Mouse (Mus musculus) retina, adult 2 months (tissue): ENCODE measurements at regions not wholly inside any gene's neighbourhood (a gene's known extent, or its start where the extent isn't known, plus 50 kb on each side); places are given as distances from the start of the nearest gene placed in this dataset.

Experiments used
- DNase-seq: peaks from one replicate; pipeline ENCODE4 v3.0.0-alpha.2; 2012; ENCODE audit warnings: low read depth, low spot score

DNA sequence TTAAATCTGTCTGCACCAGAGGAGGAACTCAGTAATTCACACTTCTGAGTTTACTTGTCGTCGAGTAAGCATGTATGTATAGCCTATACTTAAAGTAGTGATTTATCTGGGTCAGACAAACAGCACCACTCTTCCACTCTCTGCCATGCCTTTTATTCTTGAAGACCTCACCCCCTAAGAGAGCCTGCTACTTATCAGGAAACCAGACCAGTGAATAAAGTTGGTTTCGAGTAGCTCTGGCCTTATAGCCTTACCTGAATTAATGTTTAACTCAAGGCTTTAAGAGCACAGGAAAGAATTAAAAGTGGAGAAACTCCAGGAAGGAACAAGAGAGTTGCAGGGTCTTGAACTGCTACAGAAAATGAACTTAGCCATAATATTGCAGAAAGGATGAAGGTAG lies 398.1 kb downstream of the Lmo4 start:
- DNase-seq = no peak

DNA sequence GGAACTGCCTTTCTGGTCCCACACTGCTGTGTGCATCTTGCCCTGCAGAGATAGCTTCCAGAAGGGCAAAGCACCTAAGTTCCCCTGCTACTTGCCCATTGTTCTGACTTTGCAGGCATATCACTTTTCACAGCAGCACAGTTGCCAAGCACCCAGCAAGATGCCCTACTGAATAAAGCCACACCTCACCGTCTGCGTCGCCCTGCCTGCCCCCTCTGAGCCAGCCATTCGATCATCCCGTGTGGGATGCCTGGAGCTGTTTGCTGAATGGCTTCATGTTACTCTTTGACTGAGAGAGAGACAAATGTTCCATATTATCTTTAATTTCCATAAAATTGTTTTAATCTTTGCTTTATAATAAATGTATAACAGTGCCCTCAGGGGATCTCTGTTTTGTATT lies 407.2 kb downstream of the Lmo4 start:
- DNase-seq = no peak

DNA sequence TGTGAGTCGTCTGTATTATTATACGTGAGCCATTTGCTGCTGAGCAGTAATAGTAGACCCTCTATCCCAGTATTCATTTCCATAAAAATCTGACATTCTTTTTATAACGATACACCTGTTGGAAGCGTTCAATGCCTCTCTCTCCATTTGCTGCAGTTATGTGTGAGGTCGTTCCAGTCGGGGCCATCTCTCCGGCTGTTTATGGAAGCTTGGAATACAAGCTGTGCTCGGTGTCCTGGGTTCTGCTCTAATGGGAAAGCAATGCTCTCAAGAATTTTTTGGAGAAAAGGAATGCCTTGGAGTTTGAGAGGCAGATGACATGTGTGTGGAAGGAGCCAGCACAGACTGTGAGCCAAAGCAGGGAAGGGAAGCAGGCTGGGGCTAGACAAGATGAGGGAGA lies 414.1 kb downstream of the Lmo4 start:
- DNase-seq = no peak

DNA sequence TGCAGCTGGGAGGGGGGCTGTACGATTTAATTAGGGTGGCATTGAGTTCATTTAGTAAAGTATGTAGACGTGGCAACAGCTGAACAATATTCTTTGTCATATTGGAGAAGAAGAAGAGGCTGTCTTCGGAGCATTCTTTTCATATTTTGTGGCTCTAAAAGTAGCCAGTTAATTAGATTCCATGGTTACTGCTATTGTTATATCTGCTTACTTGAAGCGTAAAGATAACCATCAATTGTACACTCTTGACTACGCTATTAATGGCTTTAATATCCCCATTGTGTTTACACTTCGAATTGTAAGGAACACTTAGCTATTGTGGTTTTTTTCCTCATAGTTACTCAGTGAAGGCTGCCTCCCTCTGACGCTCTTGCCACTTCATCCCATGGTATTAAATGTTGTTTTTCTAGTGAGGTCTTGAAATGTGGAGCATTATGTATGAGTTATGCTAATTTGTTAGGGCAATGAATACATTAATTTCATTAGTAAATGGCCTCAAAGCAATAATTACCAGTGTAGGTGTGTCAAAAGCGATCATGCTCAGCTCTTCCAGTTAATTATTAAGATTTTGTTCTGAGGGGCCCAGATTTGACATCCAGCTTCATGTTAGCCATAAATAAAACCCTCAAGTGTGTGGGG lies 415.0 kb downstream of the Lmo4 start:
- DNase-seq = no peak

DNA sequence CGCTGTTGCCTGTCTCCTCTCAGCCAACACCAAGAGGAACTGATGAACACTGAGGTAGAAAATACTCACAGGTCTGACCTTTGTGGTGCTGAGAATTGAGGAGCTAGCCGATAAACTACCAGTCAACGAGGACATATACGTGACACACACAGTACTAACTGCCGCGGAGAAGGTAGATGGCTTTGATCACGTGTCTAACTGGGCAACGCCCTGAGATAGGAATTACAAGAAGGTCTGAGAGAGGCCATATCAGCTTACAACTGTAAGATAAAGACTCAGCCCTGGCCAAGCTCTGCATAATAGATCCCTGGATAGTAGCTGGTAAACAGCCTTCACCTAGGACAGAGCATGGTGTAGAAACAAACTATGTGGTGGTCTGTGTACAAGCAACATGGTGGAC lies 418.1 kb downstream of the Lmo4 start:
- DNase-seq = no peak

DNA sequence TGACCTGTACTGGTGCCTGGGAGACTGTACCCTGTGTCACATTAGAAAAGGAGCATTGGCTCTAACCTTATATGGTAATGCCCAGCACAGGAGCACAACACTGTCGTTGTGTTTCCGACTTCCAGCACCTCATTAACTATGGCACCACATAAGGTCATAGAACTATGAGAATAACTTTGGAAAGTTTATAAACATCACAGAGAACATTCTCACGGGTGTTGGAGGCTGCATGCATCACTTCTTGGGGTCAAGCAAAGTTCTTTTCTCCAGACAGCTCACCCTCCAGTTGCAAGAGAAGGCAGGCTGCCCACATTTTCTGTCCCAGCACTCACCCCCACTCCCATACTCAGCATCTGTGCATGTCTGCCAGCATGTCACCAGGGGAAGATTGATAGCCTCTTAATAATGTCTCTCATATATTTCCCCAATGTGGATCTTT lies 420.6 kb downstream of the Lmo4 start:
- no peak for DNase-seq

DNA sequence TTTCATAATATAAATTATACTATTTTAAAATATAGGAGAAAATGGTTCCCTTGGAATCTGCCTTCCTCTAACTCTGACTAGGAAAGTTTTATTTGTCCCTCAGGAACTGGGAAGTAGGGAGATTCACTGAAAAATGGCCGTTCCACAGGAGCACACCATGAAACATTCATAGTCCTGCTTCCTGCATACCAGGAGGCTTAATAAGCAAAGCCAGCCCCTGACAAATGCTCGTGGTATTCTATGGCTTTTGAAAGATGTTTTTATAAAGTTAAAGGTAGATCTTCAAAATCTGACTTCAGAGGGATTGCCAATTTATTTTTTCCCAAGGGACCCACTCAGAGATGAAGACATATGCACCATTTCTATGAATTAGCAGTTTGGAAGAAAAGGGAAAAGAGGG lies 426.9 kb downstream of the Lmo4 start:
- DNase-seq = no peak

DNA sequence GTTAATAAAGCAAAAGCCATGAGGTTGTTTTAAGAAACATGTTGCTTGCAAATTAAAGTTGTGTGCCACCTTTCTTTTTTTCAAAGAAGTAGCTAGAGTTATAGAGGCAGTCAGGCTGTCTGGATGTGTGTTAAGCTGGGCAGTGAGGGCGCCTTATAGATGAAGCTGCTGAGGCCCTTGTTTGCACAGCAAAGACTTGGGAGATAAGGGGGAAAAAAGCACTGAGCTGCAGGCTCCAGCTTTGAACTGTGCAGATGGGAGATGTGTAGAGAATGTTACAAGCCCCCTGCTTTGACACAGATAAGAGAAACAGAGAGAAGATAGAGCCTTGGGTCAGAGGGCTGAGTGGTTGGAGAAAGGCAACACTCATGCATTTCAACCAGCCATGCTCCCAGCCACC lies 445.7 kb downstream of the Lmo4 start:
- no peak for DNase-seq

DNA sequence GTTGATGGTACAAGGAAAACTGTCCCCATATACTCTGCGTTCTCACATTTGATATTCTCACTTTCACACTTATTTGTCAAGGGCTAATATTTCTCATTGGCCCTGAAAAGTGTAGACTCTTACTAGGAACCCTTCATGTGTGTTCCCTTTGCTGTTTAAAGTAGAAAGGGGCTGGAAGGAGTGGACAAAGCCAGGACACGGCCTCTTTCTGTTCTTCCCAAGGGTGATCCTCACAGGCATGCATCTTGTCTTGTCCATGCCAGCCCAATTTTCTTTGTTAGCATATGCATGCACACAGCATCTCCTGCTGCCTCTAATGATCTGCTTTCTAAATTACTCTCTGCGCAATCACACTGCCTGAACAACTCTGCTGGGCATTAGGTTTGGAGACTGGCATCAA lies 451.8 kb downstream of the Lmo4 start:
- DNase-seq = no peak

DNA sequence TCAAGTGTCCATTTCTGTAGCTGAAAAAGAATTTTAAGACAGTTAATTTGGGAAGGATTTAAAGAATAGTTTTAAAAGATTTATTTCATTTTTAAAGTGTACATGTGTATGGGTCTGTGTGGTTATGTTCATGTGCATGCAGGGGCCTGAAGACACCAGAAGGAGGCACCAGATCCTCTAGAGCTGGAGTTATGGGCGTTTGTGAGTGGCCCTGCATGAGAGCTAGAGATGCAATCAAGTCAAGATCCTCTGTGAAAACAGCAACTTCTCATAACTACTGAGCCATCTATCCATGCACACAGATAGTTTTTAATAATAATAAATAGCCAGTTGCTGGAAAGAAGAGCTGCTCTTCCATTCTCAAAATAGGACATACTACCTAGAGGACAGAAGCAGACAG lies 452.4 kb downstream of the Lmo4 start:
- DNase-seq = no peak

DNA sequence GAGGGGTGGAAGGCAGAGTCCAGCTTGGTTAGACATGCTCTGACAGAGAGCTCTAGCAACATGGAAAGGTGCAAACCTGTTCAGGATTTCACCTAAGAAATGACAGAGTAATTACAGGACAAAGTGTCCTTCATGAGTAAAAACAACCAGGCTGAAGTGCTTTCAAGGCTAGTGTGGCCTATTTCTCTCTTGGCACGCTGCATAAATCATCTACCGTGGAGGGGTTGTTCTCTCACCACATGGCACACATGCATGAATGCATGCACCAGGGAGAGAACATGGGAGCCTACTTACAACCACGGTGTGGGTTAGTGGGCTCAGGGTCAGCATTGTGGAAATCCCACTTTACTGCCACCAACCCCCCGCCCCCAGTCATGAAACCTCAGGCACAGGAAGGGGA lies 454.9 kb downstream of the Lmo4 start:
- no peak for DNase-seq

DNA sequence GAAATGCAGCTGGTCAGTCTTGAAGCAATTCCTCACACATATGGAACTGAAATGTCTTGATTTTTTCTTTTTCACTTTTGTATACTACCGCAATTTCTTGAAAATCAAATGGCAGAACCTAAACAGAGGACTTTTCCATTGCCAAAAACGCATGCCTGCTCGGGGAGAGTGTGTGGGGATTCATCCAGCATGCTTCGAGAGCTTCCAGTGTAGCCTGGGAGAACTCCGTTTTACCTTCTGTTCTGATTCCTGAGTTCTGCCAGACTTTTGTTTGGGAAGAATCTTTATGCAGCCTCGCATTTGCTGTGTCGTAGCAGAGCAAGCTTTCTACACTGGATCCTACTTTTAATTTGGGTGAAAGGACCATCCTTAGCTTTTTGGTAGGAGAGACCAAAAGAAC lies 461.4 kb downstream of the Lmo4 start:
- DNase-seq = no peak

DNA sequence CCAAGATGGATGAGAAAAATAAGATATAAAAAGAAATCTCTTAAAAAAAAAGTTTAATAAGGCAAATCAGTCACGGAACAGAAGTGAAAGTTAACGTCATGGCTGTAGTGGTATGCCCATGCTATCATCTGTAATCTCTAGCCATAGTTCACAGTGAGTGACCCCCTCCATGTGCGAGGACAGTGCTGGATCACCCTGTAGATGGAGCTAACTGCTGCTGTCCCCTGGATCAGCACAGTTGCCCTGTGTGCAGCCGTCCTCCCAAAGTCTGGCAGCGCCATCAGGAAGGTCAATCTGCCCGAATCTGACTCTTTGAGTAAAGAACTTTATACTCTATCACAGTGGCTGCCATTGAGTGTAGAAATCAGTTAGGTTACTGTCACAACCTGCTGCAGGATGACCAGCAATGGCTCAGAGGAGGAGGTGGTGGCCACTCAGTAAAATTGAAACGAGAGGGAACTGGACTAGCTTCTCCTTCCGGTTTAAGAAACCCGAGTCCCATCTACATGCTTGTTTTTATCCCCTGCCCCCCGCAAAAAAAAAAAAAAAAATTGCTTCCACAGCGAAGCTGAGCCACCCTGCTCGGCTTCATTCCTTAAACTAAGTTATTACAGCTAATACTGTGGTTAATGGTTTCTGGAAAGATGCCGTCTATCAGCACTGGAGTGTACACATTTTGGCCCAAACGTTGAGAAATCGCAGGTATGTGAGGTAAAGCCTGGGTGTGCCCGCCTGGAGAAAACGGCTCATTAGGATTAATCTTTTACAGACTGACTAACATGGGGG lies 462.0 kb downstream of the Lmo4 start:
- DNase-seq = no peak

DNA sequence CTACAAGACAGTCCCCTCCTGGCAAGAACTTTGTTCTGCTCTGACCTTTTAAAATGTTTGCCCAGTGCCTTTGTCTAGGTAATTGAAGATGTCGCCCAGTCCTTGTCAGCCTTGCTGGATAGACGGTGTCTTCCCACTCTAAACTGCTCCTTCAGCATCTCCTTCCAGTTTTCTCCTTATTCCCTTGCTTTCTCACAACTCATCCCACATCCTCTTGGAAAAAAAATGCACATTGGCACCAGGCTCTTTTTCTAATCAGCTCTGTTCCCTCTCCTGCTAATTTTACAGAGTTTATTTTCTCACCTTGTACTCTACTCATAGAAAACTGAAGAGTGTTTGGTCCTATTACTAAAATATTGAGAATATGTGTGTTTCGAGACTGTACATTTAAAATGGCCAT lies 466.3 kb downstream of the Lmo4 start:
- no peak for DNase-seq

DNA sequence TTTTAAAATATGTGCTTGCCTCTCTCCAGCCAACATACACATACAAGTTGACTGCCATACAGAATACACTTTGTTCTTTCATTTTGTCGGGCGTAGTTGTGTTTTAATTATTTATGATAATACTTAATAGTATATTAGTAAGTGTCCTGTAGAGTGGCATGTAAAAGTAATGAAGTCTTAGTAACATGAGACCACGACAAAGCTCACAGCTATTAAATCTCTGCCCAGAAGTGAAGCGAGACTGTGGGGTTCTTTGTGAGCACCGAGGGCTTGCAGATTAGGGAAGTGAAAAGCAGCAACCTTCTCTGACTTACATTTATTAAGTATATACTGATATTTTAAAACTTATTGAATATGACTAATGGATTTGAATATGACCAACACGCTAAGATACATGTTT lies 467.2 kb downstream of the Lmo4 start:
- no peak for DNase-seq

DNA sequence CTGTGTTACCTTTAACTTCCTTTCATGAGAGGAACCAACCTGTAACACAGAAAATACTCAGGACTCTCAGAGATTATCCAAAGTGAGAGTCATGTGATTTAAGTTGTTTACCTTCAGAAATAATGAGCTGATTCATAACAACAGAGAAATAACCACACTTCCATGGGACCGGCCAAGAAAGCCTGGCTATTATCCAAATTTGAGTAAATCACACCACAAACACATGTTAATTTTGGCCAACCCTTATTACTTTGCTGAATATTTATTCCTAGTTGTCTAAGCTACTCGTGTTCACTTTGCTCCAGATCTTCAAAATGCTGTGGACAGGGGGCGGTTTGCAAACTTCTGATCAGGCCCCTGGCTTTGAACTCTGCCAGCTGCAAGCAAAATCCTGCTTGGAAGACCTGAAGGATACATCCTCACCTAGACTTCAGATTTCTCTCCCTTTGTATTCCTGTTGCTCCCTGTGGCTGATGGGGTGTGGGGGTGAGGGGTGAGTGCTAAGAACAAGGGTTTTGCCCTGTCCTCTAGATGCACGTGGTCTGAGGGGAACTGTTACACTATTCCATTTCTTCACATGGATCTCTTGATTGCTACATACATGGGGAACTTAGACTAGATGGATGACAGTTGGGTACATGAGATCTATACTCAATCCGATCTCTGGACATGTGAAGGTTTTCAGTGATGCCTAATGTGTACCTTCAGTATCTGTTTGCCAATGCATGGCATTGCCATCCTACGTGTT lies 468.2 kb downstream of the Lmo4 start:
- DNase-seq = no peak

DNA sequence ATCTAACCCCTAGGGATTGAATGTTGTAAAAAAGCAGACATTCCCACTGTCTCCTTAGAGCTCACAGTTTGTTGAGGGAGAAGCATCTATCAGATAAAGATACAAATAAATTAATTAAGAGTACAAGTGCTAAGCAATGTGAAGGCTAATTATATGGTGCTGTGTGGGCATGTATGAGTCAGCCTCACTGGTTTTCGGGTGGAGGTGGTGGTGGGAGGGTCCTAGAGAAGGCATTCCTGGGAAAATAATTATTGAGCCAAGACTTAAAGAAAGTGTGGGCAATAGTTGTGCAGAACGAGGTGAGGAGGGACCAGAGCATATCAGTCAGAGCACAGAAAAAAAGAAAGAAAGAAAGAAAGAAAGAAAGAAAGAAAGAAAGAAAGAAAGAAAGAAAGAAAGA lies 470.2 kb downstream of the Lmo4 start:
- no peak for DNase-seq

DNA sequence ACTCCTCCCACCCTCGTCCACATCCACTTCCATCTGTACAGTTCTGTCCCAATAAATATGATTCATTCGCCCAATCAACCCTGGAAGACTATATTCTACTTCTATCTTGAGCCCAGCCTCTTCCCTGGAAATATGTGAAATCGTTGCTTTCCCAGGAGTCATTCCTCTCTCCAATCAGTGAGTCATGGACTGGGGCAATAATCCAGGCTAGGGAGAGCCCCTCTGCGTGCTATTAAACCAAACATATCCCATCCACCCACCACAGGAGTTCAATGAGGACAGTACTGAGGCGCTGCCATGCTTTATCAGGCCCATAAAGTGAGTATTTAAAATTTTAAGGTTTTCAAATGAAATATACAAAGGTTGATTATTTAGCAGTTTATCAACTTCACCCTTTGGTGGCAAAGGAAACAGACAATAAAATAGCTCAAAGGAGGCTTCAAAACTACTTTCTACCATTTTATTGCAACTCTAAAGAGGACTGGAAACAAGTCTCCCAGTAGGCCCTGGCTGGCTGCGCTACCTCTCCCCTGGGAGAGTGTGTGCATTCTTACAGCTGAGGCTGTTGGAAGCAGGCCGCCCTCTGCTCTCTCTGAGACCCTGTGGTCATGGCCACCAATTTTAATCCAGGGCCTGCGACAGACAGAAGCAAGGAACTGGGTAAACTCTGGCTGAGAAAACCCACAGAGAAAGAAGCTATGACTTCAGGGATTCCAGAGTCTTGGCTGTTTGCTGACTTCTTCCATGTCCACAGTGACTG lies 471.9 kb downstream of the Lmo4 start:
- DNase-seq = no peak

DNA sequence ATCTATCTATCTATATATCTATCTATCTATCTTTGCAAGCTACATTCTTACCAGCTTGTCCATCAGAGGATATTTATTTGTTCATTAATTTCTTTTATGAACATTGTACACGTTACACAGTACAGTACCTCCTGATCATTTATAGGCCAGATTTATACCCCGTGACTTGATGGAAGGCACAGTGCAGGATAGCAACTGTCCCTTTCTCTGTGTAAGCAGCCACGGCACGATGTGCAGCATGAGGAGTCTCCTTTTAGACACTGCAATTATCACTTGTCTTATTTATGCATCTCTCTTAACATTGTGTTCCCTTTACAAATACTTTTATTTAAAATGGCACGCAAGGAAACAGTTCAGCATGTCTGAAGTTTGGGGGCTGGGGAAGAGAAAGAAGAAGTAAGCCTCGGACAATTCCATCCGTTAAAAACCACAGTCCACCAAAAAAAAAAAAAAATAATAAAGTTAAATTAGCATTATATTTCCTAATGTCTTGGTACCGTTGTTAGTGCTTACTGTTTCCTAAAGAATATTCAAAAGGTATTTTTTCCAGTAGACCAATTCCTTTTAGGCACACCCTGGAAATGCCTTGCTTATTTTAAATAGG lies 475.4 kb downstream of the Lmo4 start:
- DNase-seq = no peak

DNA sequence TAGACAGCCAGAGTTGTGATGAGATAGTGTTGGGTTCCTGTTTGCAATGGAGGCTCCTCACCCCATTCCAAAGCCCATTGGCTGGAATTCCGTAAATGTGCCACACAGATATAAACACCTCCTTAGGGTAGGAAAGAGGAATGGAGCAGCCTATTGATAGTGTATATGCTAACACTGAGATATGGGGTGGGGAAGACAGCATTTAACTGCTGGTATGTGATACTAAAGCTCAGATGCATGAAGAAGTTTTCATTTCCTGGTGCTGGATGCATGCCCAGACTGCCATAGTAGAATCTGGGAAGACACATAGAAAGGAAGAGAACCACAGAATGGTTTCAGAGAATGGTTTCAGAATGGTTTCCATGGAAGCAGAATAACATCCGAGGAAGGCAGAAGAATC lies 482.4 kb downstream of the Lmo4 start:
- DNase-seq = no peak

DNA sequence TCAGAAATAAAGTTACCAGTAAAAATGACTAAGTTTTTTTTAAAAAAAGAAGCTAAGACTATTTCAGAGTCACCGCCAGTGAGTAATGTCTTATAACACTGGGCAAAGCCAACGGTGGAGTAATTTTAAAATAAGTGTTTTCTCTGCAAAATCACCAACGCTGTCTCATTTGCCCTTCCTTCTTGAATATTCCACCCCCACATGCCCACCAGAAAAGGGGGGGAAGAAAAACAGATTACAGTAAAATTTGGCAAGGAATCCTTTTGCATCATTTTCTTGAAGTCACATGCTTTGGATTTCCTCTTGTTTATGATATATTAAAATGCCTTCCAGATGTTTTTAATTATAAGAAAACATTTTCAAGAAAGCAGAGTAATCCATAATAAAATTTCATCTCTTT lies 482.9 kb downstream of the Lmo4 start:
- no peak for DNase-seq

DNA sequence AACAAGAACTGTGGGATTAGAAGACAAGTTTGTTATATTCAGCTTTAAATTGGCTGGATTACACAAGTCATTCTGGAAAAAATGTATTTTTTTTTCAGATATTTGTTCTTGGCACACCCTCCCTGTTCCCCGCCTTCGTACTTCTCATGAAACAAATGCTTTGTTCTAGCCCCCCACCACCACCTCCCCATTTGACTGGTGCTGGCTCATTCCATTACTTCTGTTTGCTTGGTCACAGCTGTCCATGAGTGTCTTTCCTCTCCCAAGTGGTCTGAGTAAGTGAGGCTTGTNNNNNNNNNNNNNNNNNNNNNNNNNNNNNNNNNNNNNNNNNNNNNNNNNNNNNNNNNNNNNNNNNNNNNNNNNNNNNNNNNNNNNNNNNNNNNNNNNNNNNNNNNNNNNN lies 491.8 kb downstream of the Lmo4 start:
- no peak for DNase-seq
